Mouse (Mus musculus): ENCODE results near the gene Itga7. TPM values are rescaled to one million over a fixed set of nuclear protein-coding genes. Genes with fewer than 3 reads are reported as not detected.
A peak's percentile ranks its signal among the peaks of the same experiment; 100 is the strongest.
"Not testable (repeated sequence)": the region's sequence is repeated elsewhere in the genome, so short reads cannot be mapped to it uniquely, and the experiment has no call there.

The Itga7 gene
- polyA plus RNA-seq, 1 experiment from 2014 or later, result 30.2 TPM

DNA sequence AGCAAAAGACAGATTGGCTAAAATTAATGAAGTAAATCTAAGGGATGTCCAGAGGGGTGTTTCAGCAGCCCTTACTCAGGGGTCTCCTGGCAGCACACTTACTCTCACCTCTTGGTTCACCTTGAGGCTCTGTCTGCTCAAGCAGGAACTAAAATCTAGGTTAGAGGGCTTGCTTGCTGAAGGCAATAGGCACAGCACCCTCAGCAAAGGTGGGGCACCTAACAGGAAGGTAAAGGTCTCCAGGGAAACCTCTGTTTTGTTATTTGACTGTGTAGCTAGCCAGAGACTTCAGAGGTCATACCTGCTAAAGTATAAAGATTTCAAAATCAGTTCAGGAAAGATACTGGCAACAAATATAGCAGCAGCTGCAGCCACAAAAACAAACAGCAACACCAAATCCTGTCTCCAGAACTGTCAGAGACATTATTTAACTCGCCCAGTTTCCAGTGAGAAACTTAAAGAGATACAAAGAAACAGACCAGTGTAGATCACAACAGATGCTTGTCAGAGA is 37.2 kb downstream of the Itga7 start:
- Histone ChIP-seq H3K27me3 (replicated peaks; ENCODE audit: control insufficient read depth, insufficient read depth, low read length) (no peaks in the 10 kb centered on the region), H3K27ac (replicated peaks; ENCODE audit: low read depth, low read length) (no peak overlapping the region), H3K4me1 (ENCODE audit: control insufficient read depth, insufficient read depth, low read length) (no peaks in the 10 kb centered on the region), H3K4me3 (ENCODE audit: low read depth, low read length) (no peak overlapping the region), H3K4me2 (ENCODE audit: low read depth, low read length) (no peak overlapping the region), H3K9ac (ENCODE audit: low read depth, low read length) (no peak overlapping the region), H3K36me3 (ENCODE audit: control insufficient read depth, insufficient read depth, low read length) (no peaks in the 10 kb centered on the region), H3K9me3 (ENCODE audit: control insufficient read depth, low read length) (no peaks in the 10 kb centered on the region)
- no peak for DNase-seq (ENCODE audit: low spot score)
- 48% methylated on average over 1 of the region's 1 CpGs for WGBS
- ATAC-seq (ENCODE audit: low read depth), result no peak

DNA sequence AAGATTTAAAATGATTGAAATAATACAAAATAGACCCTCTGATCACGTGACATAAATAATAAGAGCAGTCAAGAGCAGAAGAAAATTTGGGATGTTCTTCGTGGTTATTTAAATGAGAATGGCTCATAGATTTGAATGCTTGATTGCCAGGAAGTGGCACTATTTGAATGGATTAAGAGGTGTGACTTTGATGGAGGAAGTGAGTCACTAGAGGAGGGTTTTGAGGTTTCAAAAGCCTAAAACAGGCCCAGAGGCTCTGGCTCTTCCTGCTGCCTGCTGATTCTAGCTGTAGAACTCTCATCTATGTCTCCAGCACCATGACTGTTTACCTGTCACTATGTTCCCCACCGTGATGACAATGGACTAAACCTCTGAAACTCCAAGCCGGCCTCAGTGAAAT is 39.2 kb downstream of the Itga7 start:
- DNase-seq (ENCODE audit: low spot score) (no peak), ATAC-seq (ENCODE audit: low read depth) (no peak)
- H3K27me3 ChIP-seq (replicated peaks; ENCODE audit: control insufficient read depth, insufficient read depth, low read length), result no peaks in the 10 kb centered on the region
- no peaks in the 10 kb centered on the region for H3K36me3 ChIP-seq (ENCODE audit: control insufficient read depth, insufficient read depth, low read length)
- H3K9ac ChIP-seq (ENCODE audit: low read depth, low read length), result no peak overlapping the region
- H3K4me2 ChIP-seq (ENCODE audit: low read depth, low read length), result no peak overlapping the region
- WGBS, result 84% methylated on average over 4 of the region's 4 CpGs
- H3K9me3 ChIP-seq (ENCODE audit: control insufficient read depth, low read length), result no peaks in the 10 kb centered on the region
- no peak overlapping the region for H3K27ac ChIP-seq (replicated peaks; ENCODE audit: low read depth, low read length)
- H3K4me1 ChIP-seq (ENCODE audit: control insufficient read depth, insufficient read depth, low read length), result no peaks in the 10 kb centered on the region
- H3K4me3 ChIP-seq (ENCODE audit: low read depth, low read length), result no peak overlapping the region

DNA sequence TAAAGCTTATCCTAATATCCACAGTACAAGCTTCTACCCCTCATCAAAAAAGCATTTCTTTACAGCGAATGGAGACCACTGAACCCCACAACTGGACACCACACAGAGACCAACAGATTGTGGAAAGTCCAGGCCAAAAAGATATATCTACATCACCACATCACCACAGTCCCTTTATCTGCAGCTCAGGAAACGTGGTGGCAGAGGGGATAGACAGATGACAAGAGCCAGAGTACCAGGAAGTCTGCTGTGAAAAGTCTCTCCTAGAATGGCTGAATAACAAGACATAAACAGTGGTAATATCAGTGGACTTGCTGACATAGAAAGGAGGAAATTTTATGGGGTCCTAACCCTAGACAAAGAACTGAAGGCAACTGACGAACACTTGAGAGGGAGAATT is 42.8 kb downstream of the Itga7 start:
- Histone ChIP-seq H3K4me3 (ENCODE audit: low read depth, low read length) (no peak overlapping the region), H3K4me1 (ENCODE audit: control insufficient read depth, insufficient read depth, low read length) (no peaks in the 10 kb centered on the region), H3K9ac (ENCODE audit: low read depth, low read length) (no peak overlapping the region), H3K9me3 (ENCODE audit: control insufficient read depth, low read length) (no peaks in the 10 kb centered on the region), H3K36me3 (ENCODE audit: control insufficient read depth, insufficient read depth, low read length) (no peaks in the 10 kb centered on the region), H3K27me3 (replicated peaks; ENCODE audit: control insufficient read depth, insufficient read depth, low read length) (no peaks in the 10 kb centered on the region), H3K27ac (replicated peaks; ENCODE audit: low read depth, low read length) (no peak overlapping the region), H3K4me2 (ENCODE audit: low read depth, low read length) (no peak overlapping the region)
- ATAC-seq (ENCODE audit: low read depth), result no peak
- WGBS, result 66% methylated on average over 3 of the region's 3 CpGs
- DNase-seq (ENCODE audit: low spot score), result no peak

DNA sequence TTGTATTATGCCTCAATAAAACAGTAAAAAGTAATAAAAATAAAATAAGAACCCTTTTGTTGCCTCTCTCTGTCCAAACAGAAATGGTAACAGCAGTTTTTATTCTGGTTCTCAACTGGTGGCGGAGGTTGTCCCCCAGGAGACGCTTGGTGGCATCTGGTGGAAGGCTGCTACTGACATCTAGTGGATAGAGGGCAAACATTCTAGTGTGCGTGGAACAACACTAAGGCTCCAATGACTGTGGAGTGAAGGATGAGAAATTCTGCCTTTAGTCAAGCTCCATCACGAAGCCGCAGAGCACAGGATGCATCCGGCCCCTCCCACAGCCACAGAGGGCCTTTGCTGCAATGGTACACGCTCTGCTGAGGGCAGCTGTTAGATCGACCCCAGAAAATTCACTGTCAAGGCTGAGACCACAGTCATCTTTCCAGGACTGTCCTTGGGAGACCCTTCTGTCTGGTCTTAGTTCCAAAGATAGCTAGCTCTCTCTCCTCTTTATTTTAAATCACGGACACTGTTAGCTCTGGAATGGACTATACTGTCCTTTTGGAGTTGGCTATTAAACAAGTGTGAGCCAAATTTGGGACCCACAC is 44.0 kb downstream of the Itga7 start:
- Histone ChIP-seq H3K4me1 (ENCODE audit: control insufficient read depth, insufficient read depth, low read length) (no peaks in the 10 kb centered on the region), H3K36me3 (ENCODE audit: control insufficient read depth, insufficient read depth, low read length) (no peaks in the 10 kb centered on the region), H3K27ac (replicated peaks; ENCODE audit: low read depth, low read length) (no peak overlapping the region), H3K9me3 (ENCODE audit: control insufficient read depth, low read length) (no peaks in the 10 kb centered on the region), H3K4me3 (ENCODE audit: low read depth, low read length) (no peak overlapping the region), H3K4me2 (ENCODE audit: low read depth, low read length) (no peak overlapping the region), H3K9ac (ENCODE audit: low read depth, low read length) (no peak overlapping the region), H3K27me3 (replicated peaks; ENCODE audit: control insufficient read depth, insufficient read depth, low read length) (no peaks in the 10 kb centered on the region)
- 17% methylated on average over 9 of the region's 9 CpGs for WGBS
- peak; percentile 84; the same call in 1 of the 2 replicates for ATAC-seq (ENCODE audit: low read depth)
- peak; percentile 76 for DNase-seq (ENCODE audit: low spot score)

DNA sequence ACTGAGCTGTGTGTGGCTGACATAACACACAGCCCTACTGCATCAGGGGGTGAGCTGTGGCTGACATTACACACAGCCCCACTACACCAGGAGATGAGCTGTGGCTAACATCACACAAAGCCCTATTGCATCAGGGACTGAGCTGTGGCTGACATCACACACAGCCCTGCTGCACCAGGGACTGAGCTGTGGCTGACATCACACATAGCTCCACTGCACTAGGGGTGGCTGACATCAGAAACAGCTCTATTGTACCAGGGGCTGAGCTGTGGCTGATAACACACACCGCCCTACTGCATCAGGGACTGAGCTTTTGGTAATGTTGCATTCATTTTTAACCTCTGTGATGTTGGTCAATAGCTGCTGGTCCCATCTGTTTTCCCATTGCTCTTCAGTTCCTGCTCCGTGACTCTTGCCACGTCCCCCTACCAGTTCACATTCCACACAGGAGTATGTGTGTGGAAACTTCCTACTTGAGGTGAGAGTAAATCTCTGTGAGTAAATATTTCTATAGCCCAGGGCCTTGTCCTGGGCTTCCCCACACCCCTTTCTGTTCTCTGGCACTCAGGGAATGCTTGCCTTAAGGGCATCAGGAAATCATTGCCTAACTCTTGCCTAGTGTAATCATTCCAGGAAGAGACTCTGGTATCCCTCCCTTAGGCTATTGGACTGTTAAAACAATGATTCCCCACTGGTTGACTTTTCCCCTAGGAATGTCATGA is 47.2 kb downstream of the Itga7 start:
- ATAC-seq (ENCODE audit: low read depth) (no peak), DNase-seq (ENCODE audit: low spot score) (no peak)
- Histone ChIP-seq H3K4me2 (ENCODE audit: low read depth, low read length) (no peak overlapping the region), H3K27ac (replicated peaks; ENCODE audit: low read depth, low read length) (no peak overlapping the region), H3K9ac (ENCODE audit: low read depth, low read length) (no peak overlapping the region), H3K27me3 (replicated peaks; ENCODE audit: control insufficient read depth, insufficient read depth, low read length) (no peaks in the 10 kb centered on the region), H3K9me3 (ENCODE audit: control insufficient read depth, low read length) (no peaks in the 10 kb centered on the region), H3K4me1 (ENCODE audit: control insufficient read depth, insufficient read depth, low read length) (no peaks in the 10 kb centered on the region), H3K36me3 (ENCODE audit: control insufficient read depth, insufficient read depth, low read length) (no peaks in the 10 kb centered on the region), H3K4me3 (ENCODE audit: low read depth, low read length) (no peak overlapping the region)
- WGBS, result 53% methylated on average over 3 of the region's 3 CpGs

DNA sequence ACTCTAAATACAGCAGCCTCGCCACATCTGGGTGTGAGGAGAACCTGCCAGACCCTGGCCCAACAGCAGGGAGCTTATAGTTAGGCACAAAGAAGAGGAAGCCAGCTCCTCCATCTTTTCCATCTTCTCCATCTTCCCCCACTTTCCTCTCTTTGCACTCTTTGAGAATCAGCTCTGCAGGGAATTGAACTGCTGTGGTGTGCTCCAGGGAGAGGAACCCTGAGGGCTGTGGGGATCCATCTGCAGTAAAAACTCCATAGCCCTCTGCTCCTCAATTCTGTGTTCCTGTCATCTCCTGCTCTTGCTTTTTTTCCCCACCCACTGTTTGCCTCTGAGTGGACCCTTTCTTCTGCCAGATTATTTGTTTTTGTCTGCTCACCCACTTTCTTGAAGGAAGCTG is 55.5 kb downstream of the Itga7 start, which contains the start of gene Olfr9:
Gene Olfr9 (plus strand): TSS at position 301 of the 400 bp plus-strand sequence.
- H3K4me1 ChIP-seq (ENCODE audit: control insufficient read depth, insufficient read depth, low read length); H3K4me3 ChIP-seq (ENCODE audit: low read depth, low read length); H3K4me2 ChIP-seq (ENCODE audit: low read depth, low read length); H3K9me3 ChIP-seq (ENCODE audit: control insufficient read depth, low read length); H3K36me3 ChIP-seq (ENCODE audit: control insufficient read depth, insufficient read depth, low read length); DNase-seq (ENCODE audit: low spot score); H3K27ac ChIP-seq (replicated peaks; ENCODE audit: low read depth, low read length); ATAC-seq (ENCODE audit: low read depth); H3K9ac ChIP-seq (ENCODE audit: low read depth, low read length); H3K27me3 ChIP-seq (replicated peaks; ENCODE audit: control insufficient read depth, insufficient read depth, low read length): not testable (repeated sequence)
- 57% methylated on average over 1 of the region's 1 CpGs for WGBS

DNA sequence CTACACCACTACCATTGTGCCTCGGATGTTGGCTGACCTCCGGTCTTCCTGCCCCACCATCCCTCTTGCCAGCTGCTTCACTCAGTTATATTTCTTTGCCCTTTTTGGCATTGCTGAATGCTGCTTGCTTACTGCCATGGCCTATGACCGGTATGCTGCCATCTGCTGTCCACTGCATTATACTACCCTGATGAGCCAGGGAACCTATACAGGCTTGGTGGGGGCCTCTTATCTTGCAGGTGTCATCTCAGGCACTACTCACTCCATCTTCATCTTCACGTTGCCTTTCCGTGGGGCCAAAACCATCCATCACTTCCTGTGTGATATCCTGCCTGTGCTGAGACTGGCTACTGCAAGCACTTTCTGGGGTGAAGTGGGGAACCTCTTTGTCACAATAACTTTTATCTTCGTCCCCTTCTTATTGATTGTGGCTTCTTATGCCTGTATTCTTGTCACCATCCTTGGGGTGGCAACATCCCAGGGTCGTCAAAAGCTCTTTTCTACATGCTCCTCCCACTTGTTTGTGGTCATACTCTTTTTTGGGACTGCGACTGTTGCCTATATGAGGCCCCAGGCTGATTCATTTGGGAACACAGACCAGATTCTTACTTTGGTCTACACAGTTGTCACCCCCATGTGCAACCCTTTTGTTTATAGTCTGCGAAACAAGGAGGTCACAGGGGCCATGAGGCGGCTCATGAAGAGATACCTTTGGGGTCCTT is 56.7 kb downstream of the Itga7 start:
- H3K9me3 ChIP-seq (ENCODE audit: control insufficient read depth, low read length); DNase-seq (ENCODE audit: low spot score); H3K4me3 ChIP-seq (ENCODE audit: low read depth, low read length); H3K27ac ChIP-seq (replicated peaks; ENCODE audit: low read depth, low read length); ATAC-seq (ENCODE audit: low read depth); H3K4me1 ChIP-seq (ENCODE audit: control insufficient read depth, insufficient read depth, low read length); H3K27me3 ChIP-seq (replicated peaks; ENCODE audit: control insufficient read depth, insufficient read depth, low read length); H3K36me3 ChIP-seq (ENCODE audit: control insufficient read depth, insufficient read depth, low read length); H3K9ac ChIP-seq (ENCODE audit: low read depth, low read length); H3K4me2 ChIP-seq (ENCODE audit: low read depth, low read length): not testable (repeated sequence)
- 61% methylated on average over 7 of the region's 10 CpGs for WGBS

DNA sequence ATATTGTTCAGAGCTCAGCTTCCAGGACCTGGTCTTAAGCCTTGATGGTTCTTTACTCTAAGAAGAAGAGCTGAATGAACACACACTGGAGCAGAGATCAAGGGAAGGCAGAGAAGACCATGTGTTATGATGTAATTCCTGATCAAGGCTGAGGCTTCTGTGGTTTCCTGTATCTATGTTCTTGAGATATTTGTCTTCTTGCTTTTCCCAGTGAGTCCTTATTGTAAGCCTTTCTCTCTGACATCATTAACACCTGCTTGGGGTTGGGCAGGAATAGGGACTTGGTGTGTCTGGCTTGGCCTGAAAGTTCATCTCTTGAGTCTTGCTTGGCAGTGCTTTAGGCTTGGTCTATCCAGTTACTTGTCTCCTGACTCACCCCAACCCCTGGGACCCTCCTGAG is 57.4 kb downstream of the Itga7 start:
- Histone ChIP-seq H3K27me3 (replicated peaks; ENCODE audit: control insufficient read depth, insufficient read depth, low read length) (no peaks in the 10 kb centered on the region), H3K36me3 (ENCODE audit: control insufficient read depth, insufficient read depth, low read length) (no peaks in the 10 kb centered on the region), H3K4me2 (ENCODE audit: low read depth, low read length) (no peak overlapping the region), H3K4me3 (ENCODE audit: low read depth, low read length) (no peak overlapping the region), H3K9ac (ENCODE audit: low read depth, low read length) (no peak overlapping the region), H3K4me1 (ENCODE audit: control insufficient read depth, insufficient read depth, low read length) (no peaks in the 10 kb centered on the region), H3K9me3 (ENCODE audit: control insufficient read depth, low read length) (no peaks in the 10 kb centered on the region), H3K27ac (replicated peaks; ENCODE audit: low read depth, low read length) (no peak overlapping the region)
- no peak for ATAC-seq (ENCODE audit: low read depth)
- DNase-seq (ENCODE audit: low spot score), result no peak

Data from embryonic facial prominence, embryonic 14.5 days (tissue).